Mouse (Mus musculus) ES-E14 (cell line): Measurements from ENCODE around the gene Rrm2. TPM values are rescaled to one million over a fixed set of nuclear protein-coding genes. Genes with fewer than 3 reads are reported as not detected.
"Not testable (repeated sequence)": the region's sequence is repeated elsewhere in the genome, so short reads cannot be mapped to it uniquely, and the experiment has no call there.

Source experiments
- DNase-seq: peaks from one replicate; pipeline ENCODE4 v3.0.0-alpha.2; 2013; ENCODE audit warnings: low read depth, low spot score
- H3K27ac ChIP-seq: 2 replicates; pipeline ENCODE4 v1.5.1; 2012; ENCODE audit warnings: low read depth, mild to moderate bottlenecking, low read length, moderate library complexity, mixed read lengths; ENCODE audit not compliant: poor library complexity, insufficient read depth, severe bottlenecking
- H3K36me3 ChIP-seq: 2 replicates; pipeline ENCODE4 v1.6.1; 2012; ENCODE audit warnings: mild to moderate bottlenecking, low read length, moderate library complexity, mixed read lengths; ENCODE audit not compliant: control insufficient read depth, poor library complexity, insufficient read depth, severe bottlenecking
- H3K4me1 ChIP-seq, 2 experiments: fragments of 150-350 bp in 1 of 2; sonication (generic) in 1 of 2; 2 replicates each; pipeline ENCODE4 v1.6.1; 2012; ENCODE audit warnings: low read length in 2 of 2, mild to moderate bottlenecking in 1 of 2, mixed read lengths in 1 of 2; ENCODE audit not compliant: control insufficient read depth in 2 of 2, insufficient read depth in 2 of 2, poor library complexity in 1 of 2
- H3K4me3 ChIP-seq, 2 experiments: fragments of 150-350 bp in 1 of 2; sonication (generic) in 1 of 2; 2 replicates each; pipeline ENCODE4 v1.5.1; 2012; ENCODE audit warnings: low read length in 2 of 2, low read depth in 1 of 2, mild to moderate bottlenecking in 1 of 2, mixed read lengths in 1 of 2; ENCODE audit not compliant: insufficient read depth in 1 of 2, poor library complexity in 1 of 2, severe bottlenecking in 1 of 2
- H3K9ac ChIP-seq: 2 replicates; pipeline ENCODE4 v1.6.1; 2012; ENCODE audit warnings: low read depth, mild to moderate bottlenecking, low read length, mixed read lengths; ENCODE audit not compliant: poor library complexity, insufficient read depth, severe bottlenecking
- H3K9me3 ChIP-seq: fragments of 150-350 bp; sonication (generic); 2 replicates; pipeline ENCODE4 v1.6.1; 2012; ENCODE audit warnings: low read depth, mild to moderate bottlenecking, low read length; ENCODE audit not compliant: control insufficient read depth, insufficient read depth
- CHD2 ChIP-seq: IDR thresholded peaks from 2 replicates; pipeline ENCODE4 v1.6.1; 2014; ENCODE audit warnings: mild to moderate bottlenecking, low read depth, low read length, inconsistent platforms
- HCFC1 ChIP-seq: IDR thresholded peaks from 2 replicates; pipeline ENCODE4 v1.6.1; 2012; ENCODE audit warnings: low read length, inconsistent platforms, borderline replicate concordance; ENCODE audit not compliant: insufficient read depth
- MAFK ChIP-seq: IDR thresholded peaks from 2 replicates; pipeline ENCODE4 v1.6.1; 2014; ENCODE audit warnings: mild to moderate bottlenecking, low read depth, low read length, inconsistent platforms; ENCODE audit not compliant: insufficient read depth
- ZC3H11A ChIP-seq: IDR thresholded peaks from 2 replicates; pipeline ENCODE4 v1.6.1; 2012; ENCODE audit warnings: low read depth, mild to moderate bottlenecking, inconsistent platforms, low read length, borderline replicate concordance
- ZNF384 ChIP-seq: IDR thresholded peaks from 2 replicates; pipeline ENCODE4 v1.6.1; 2012; ENCODE audit warnings: low read depth, low read length, inconsistent platforms
- in situ Hi-C, 2 experiments: fragments of 600-800 bp; cut with MboI; formaldehyde crosslinking; loops; one replicate each; pipeline ENCODE4 v1.15.1; 2025; ENCODE audit warnings: low sequenced_read_pairs in 2 of 2, inconsistent platforms in 1 of 2; ENCODE audit not compliant: unreplicated experiment in 2 of 2
- total RNA-seq: library from RNA; depleted of rRNA; stranded (reverse); fragments of 300-350 nt; gene quantifications from 2 replicates; pipeline ENCODE4 v1.2.3, GENCODE M21; 2012

Rrm2 gene
- total RNA-seq, 1 experiment, result 112 TPM

DNA sequence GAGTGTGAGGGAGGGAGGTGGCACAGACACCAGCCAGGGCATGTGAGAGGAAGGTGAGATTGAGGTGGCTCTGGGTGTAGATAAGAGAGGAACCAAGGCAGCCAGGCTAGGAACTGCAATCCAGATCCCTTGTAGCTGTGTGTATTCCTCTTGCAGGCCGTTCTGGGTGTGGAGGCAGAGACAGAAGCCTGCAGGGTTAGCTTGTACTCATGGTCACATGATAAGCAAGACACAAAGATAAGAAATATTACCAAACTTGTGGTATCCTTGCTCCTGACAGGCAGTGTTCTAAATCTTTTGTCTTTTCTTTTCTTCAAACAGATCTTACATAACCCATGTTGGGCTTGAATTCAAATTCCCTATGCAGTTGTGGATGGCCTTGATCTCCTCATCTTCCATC lies 31.9 kb downstream of the Rrm2 start:
- no peaks in the 10 kb centered on the region for H3K36me3 ChIP-seq
- no peak for DNase-seq
- H3K4me3 ChIP-seq, result no peak overlapping the region
- no peak overlapping the region for H3K9ac ChIP-seq
- in situ Hi-C loops, result no loop called here
- no peaks in the 10 kb centered on the region for H3K4me1 ChIP-seq
- TF ChIP-seq CHD2 (no peak), MAFK (no peak), ZNF384 (no peak), HCFC1 (no peak), ZC3H11A (no peak)
- no peak overlapping the region for H3K27ac ChIP-seq
- H3K9me3 ChIP-seq, result no peaks in the 10 kb centered on the region

DNA sequence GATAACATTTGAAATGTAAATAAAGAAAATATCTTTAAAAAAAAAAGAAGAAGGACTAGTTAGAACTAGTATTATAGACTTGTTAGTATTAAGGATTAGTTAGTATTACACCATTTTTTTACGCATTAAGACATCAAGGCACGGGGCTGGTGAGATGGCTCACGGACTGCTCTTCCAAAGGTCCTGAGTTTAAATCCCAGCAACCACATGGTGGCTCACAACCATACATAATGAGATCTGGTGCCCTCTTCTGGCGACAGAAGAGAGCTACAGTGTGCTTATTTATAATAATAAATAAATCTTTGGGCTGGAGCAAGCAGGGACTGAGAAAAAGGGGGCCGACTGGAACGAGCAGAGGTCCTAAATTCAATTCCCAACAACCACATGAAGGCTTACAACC lies 33.5 kb downstream of the Rrm2 start:
- H3K36me3 ChIP-seq, H3K9ac ChIP-seq, H3K9me3 ChIP-seq, H3K4me1 ChIP-seq, H3K4me3 ChIP-seq, H3K27ac ChIP-seq, in situ Hi-C loops: not testable (repeated sequence)
- DNase-seq, result peak; percentile 52
- peak; percentile 34; the same call in 1 of the 2 replicates for TF ChIP-seq ZNF384

DNA sequence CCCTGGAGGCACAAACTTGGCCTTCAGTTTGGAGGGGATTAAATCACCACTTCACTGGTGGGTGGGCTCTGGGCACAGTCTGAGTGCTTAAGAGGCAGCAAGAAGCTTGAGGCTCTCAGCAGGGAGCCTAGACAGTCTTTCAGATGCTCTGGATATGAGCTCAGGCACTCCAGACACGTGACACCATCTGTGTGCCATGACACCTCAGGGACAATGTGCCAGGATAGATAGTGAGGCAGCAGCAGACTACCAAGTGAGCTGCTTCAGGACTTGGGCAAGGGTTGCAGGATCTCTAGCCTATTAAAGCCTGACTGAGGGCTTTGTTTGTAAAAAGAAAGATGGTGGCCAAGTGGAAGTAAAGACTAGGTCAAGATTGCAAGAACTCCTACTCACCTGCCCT lies 36.3 kb downstream of the Rrm2 start:
- in situ Hi-C loops, result no loop called here
- H3K9me3 ChIP-seq, result no peaks in the 10 kb centered on the region
- TF ChIP-seq ZNF384, result no peak
- no peak for TF ChIP-seq HCFC1
- TF ChIP-seq MAFK, result no peak
- no peak for TF ChIP-seq ZC3H11A
- no peak for TF ChIP-seq CHD2
- DNase-seq, result no peak
- H3K4me3 ChIP-seq, result no peak overlapping the region
- no peak overlapping the region for H3K27ac ChIP-seq
- no peaks in the 10 kb centered on the region for H3K36me3 ChIP-seq
- no peak overlapping the region for H3K9ac ChIP-seq
- peaks cover 0 to 8% of the 10 kb centered on the region in 2 experiments; a peak in 2 of 4 replicates for H3K4me1 ChIP-seq

DNA sequence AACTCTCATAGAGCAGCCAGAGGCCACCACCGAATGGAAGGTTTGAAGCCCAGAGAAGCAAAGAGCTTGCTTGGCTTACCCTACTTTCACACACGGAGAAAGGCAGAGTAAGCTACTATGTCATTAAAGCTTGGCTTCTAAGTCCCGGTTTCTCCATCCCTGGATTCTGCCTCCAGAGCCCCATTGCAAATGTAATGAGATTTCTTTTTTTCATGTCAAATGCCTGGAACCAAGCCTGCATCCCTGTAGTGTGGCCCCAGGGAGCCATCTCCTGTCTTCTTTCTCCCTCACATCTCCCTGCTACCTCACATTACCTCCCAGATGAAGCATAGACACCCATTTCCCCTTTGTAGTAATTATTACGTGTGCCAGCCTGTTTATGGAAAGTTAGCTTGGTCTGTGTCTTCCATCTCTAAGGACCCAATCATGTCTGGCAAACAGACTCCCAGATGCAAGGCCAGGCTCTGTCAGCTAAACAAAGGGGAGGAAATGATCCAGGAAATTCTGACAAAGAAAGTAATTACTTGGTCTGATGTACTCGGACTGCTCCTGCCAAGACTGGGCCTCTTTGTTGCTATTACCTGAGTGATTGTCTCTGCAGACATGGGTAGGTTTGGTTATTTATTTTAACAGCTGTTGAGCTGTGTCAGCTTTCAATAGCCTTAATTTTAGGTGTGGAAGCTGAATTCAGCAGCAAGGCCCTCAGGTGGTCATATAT lies 38.7 kb downstream of the Rrm2 start:
- Histone ChIP-seq H3K9ac (no peak overlapping the region), H3K36me3 (no peaks in the 10 kb centered on the region), H3K27ac (no peak overlapping the region), H3K4me1 (peaks cover 0 to 8% of the 10 kb centered on the region in 2 experiments; a peak in 2 of 4 replicates), H3K9me3 (no peaks in the 10 kb centered on the region), H3K4me3 (no peak overlapping the region)
- TF ChIP-seq HCFC1, result no peak
- no peak for TF ChIP-seq ZNF384
- TF ChIP-seq ZC3H11A, result no peak
- TF ChIP-seq CHD2, result no peak
- TF ChIP-seq MAFK, result no peak
- in situ Hi-C loops, result no loop called here
- DNase-seq, result peak; percentile 47

DNA sequence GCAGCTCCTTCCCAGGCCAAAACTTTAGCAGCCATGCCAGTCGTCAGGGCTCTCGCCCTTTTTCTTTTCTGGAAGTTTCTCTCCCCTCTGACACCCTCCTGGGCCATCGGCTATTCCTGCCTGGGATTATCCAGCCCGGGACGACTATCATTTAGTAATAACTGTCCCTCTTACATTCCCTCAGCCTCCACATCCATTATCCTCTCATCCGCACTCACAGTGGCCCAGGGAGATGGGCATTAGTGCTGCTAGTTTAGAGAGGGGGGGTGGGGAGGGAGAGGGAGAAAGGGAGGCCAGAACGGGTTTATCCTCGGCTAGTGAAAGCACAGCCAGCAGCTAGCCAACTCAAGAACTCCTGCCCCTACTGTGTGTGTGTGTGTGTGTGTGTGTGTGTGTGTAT lies 39.3 kb downstream of the Rrm2 start:
- TF ChIP-seq HCFC1, result no peak
- no peak for TF ChIP-seq CHD2
- H3K4me1 ChIP-seq, result peaks cover 0 to 8% of the 10 kb centered on the region in 2 experiments; a peak in 2 of 4 replicates
- no peaks in the 10 kb centered on the region for H3K36me3 ChIP-seq
- no peaks in the 10 kb centered on the region for H3K9me3 ChIP-seq
- H3K27ac ChIP-seq, result no peak overlapping the region
- H3K9ac ChIP-seq, result no peak overlapping the region
- no peak overlapping the region for H3K4me3 ChIP-seq
- DNase-seq, result no peak
- in situ Hi-C loops, result no loop called here
